Mouse (Mus musculus) liver, postnatal 0 days (tissue): ENCODE measurements around the gene Lrrc75b.

Experiments
- CTCF ChIP-seq: sonication (generic); IDR thresholded peaks from 2 replicates; pipeline ENCODE4 v1.5.1; 2016; ENCODE audit warnings: antibody characterized with exemption, low read depth
- EP300 ChIP-seq: IDR thresholded peaks from 2 replicates; pipeline ENCODE4 v1.6.1; 2016; ENCODE audit warnings: antibody characterized with exemption, low read depth, mild to moderate bottlenecking

DNA sequence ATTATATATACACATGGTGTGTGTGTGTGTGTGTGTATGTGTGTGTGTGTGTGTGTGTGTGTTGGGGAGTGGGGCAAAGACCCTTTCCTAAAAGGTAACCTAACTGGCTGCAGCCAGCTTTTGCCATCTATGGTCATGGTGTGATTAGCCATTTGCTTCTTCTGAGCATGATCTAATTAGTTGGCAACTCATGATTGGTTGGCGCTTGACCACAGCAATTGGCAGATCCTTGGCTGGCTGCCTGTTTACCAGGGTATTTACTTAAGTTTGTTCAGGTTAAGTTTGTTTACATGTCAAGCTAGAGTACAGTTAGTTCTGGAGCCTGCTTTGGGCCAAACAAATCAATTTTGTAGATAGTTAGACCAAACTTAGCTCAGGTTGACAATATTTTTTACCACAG is 58.5 kb downstream of the Lrrc75b start:
- TF ChIP-seq CTCF (no peak), EP300 (no peak)
